Mouse (Mus musculus): ENCODE measurements around the gene Ap4s1.
A peak's percentile ranks its signal among the peaks of the same experiment; 100 is the strongest.
"Not testable (repeated sequence)": the region's sequence is repeated elsewhere in the genome, so short reads cannot be mapped to it uniquely, and the experiment has no call there.

Ap4s1 gene

DNA sequence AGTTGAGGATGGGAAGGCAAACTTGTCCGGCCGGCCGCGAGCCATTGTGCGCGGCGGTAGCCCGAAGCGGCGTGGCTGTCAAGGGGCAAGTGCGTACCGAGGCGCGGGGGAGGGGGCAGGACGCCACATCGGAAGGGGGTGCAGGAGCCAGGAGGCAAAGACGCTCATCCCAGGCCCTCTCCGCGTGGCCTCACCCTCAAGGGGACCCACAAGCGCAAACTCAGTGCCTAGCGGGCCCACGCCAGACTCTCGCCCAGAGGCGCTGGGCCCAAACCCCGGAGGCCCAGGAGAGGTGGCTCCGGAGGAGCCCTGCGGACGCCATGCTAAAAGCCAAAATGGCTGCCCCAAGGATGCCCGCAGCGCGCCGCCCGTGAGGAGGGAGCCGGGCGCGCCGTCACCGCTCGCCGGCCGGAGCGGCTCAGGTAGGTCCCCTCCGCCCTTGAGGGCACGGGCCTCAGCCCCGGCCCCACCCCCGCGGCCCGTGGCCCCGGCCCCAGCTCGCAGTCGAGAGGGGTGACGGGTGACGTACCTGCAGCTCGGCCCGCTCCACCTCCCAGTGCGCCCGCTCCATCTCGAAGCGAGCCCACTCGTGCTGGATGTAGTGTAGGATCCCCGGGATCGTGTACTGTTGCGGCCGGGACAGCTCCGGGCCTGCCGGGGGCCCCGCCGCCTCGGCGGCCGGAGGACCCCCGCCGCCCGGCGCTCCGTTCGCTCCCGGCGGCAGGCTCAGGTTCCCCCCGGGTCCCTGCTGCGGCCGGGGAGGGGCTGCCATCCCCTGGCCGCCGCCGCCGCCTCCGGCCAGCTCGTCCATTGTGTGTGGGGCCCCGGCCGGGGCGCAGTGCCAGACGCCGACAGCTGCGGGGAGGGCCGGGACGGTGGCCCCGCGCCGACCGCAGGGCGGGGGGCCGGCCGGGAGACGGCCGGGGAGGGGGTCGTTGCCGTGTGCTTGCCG lies at the start of gene Ap4s1:
TSS of gene Ap4s1 (plus strand) at position 141 of the 952 bp plus-strand sequence.
- DNase-seq: peak; percentile 76

DNA sequence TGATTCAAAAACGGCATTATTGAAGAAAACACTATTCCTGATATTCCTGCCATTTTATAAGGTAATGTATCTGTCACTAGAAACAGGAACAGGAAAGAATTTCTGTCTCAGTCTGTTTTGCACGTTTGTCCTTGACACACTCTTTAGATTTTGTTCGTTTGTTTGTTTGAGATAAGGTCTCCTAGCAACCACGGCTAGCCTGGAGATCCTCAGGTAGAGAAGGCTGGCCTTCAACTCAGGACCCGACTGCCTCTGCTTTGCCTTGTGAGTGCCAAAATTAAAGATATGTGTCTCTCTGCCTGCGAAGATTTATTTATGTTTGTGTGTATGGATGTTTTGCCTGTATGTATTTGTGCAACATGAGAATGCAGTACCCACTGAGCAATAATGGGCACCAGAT lies 49.0 kb upstream of the Ap4s1 start:
- DNase-seq: no peak

DNA sequence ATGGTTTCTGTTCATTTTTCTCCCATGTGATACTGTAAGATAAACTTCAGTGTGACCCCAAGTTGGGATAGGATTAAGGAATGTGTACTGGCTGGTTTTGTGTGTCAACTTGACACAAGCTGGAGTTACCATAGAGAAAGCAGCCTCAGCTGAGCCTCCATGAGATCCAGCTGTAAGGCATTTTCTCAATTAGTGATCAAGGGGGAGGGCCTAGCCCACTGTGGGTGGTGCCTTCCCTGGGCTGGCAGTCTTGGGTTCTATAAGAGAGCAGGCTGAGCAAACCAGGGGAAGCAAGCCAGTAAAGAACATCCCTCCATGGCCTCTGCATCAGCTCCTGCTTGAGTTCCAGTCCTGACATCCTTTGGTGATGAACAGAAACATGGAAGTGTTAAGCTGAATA lies 41.4 kb upstream of the Ap4s1 start:
- not testable (repeated sequence) for DNase-seq

DNA sequence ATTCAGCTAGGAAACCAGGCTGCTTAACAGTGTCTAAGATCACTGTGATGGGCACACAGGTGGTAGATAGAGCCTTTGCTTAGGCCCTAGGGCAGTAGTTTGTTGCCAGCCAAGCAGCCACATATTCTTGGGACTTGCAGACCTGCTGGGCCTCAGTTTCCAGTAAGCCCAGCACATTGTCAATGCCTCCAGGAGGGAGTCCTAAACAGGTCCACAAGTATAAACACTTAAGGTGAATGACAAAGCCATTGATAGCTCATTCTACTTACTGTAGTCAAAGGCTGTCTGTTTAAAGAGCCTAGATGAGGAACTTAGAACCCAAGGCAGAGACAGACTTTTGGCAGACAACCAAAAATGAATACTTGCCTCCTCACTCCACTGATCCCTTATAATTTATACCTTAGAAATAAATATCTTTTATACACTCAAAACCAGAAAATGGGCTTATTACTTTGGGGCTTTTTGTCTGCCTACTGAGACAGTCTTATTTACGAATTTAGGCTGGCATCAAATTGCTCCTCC lies 34.8 kb upstream of the Ap4s1 start:
- no peak for DNase-seq

DNA sequence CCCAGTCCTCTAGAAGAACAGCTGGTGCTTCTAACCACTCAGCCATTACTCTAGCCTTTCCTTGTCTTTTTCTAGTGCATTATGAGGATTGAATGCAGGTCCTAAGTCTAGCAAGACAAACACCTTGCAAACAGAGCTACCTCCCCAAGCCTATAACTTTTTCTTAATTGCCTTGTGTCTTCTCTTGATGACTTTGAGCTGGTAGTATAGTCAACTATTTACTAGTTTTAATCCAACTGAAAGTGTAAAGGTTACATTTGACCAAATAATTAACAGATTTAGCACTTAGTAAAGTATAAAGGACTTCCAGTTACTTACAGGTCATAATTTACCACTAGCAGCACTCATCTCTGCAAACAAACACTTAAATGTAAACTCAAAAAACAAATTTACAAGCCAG lies 27.8 kb upstream of the Ap4s1 start:
- no peak for DNase-seq

DNA sequence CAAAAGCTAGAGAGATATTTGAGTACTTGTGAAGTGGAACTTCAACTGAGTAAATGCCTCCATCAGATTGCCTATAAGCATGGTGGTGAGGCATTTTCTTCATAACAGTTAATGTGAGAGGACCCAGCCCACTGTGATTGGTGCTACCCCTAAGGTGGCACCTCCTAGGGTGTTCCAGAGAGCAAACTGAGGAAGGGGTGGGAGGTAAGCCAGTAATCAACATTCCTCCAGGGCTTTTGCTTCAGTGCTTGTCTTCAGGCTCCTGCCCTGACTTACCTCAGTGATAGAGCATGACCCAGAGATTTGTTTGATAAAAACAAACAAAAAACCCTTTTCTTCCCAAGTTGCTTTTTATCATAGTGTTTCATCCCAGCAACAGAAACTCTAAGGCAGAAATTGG lies 26.9 kb upstream of the Ap4s1 start:
- DNase-seq: no peak

DNA sequence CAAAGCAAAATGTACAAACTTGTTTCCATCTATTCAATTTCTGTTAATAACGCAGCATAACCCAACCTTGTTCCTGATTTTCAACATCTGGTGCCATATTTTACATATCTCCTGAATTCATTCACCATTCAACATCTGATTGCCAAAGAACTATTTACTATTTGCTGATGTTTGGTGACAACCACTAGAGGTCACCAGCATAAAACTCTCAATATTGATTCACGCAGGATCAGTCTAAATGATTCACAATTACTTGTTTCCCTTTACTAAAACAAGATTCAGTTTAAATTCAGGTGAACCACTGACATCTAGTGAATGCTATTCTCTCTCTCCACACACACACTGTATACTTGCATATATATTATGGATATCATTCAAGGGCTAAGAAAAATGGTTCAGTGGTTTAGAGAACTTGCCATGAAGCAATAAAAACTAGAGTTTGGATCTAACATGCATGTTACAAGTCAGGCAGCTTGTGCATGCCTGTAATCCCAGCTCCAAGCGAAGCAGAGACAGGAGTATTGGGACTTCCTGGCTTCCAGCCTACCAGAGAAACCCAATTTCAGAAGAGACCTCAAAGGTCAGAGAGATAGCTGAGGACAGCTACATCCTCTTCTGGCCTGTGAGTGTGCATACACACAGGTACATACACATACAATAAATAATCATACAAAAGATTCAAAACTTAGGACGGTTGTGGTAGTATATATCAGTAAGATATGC lies 24.0 kb upstream of the Ap4s1 start:
- no peak for DNase-seq

DNA sequence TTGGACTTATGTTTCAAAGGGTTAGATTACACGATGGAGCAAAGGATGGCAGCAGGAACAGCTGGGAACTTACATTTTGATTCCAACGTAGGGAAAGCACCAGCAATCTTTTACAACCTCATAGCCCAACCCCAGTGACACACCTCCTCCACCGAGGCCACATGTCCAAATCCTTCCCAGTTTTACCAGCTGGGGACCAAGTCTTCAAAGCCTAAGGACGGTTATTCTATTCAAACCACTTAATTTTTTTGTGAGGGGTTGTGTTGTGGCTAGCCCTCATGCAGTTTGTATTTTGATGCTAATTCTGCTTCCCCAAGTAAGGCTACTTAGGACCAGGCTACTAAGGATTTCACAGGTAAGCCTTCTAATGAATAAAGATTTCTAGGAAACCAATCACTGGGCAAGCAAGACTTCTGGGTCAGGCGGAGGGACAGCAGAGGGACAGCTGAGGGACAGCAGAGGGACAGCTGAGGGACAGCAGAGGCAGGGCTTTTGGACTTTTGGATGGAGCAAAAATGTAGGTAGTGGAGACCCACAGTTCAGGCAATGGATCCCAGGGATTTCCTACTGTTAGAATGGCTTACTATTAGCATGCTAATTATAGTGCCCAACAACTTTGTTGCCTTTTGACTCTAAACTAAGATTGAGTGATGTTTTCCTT lies 19.5 kb upstream of the Ap4s1 start:
- DNase-seq: no peak

DNA sequence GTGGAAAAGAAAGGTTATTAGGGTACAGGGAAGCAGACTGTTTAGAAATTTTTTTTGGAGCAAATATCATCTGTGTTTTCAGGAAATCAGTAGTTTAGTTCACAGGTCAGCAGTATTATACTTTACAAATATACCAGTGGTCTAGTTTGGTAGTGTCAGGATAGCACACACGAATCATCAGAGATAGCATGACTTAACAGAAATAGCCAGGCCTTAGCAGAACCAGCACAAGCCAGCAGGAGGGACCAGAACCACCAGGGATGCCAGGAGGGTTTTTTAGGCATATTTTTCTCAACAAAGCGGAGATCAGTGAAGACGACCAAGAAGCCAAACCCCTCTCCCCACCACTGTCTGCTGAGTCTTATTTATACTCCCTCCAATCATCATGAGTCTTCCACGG lies 17.6 kb upstream of the Ap4s1 start:
- DNase-seq: no peak

DNA sequence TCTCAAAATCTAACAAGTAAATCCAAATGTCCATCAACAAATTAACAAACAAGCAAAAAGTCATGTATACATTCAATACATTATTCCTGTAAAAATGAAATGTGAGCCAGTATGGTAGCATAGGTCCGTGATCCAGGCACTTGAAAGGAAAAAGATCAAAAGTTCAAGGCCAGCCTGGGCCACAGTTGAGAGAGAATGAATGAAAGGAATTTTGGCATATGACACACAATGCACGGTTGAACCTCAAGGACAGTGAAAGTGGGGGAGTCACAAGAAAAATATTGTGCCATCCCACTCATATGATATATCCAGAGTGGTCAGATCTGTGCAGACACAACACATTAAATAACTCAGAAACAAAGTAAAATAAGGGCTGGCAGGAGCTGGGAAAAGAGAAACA lies 14.4 kb upstream of the Ap4s1 start:
- no peak for DNase-seq

DNA sequence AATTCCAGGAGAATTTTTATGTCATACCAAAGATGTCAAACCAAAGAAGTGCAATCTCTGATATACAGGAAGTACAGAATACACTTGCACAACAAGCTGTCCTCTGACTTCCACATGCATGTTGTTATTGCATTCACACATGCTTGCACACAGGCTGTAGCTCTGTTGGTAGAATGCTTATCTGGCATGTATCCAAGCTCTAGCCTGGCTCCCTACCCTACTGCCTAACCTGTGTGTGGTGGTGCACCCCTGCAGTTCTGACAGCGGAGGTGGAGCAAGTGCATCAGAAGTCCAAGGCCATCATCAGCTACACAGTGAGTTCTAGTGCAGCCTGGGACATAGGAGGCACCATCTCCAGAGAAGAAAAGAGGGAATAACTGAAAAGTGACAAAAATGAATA lies 12.0 kb upstream of the Ap4s1 start:
- peak; percentile 37 to 38 for DNase-seq

DNA sequence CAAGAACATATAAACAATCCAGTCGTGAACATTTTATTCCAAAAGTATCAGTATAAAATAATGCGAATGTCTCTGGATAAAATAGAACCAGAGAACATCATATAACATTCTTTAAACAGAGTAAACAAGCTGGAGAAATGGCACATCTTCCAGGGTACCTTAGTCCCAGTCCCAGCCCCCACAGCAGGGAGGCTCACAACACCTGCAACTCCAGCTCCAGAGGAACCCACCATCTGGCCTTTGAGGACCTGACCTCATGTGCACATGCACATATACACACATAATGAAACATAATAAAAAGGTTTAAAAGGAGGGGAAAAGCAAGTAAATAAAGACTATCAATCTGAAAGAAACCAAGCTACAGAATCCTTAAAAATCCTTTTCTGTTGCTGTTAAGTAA lies 2.3 kb upstream of the Ap4s1 start:
- DNase-seq: no peak

DNA sequence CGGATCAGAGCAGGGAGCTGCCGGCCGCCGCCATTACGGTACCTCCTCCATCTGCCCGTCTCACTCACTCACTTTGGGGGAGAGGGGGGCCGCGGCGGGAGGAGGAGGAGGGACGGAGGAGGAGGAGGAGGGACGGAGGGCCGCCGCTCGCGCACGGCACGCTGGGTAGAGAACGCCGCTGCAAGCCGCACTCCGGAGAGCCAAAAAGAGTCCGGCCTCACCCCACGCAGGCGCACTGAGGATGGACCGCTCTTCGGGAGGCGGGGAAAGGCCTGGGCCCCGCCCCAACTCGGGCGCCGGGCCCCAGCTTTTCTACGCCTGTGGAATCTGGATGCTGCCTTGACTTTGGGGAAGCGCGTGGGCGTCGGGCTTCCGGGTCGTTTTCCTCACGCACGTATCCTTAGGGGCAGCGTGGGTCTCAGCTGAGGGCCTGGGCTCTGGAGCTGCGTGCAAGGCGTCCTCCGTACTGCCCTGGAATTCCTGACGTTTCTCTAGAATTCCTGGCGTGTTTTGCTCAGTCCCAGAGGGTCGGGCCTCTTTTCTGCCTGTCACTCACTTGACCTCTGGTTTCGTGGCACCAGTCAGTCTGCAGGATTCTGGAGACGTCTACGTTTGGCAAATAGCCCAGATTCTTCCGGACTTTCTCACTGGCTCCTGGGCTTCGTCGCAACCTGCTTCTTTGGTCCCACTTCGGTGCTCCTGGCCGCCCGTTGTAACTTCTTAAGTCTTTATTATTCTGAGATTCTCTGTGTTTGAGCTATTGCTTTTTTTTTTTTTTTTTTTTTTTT lies 1.2 kb downstream of the Ap4s1 start, which contains the start of gene Strn3:
TSS of gene Strn3 (minus strand) at position 53 of the 788 bp plus-strand sequence.
- DNase-seq: peak; percentile 93 to 97

DNA sequence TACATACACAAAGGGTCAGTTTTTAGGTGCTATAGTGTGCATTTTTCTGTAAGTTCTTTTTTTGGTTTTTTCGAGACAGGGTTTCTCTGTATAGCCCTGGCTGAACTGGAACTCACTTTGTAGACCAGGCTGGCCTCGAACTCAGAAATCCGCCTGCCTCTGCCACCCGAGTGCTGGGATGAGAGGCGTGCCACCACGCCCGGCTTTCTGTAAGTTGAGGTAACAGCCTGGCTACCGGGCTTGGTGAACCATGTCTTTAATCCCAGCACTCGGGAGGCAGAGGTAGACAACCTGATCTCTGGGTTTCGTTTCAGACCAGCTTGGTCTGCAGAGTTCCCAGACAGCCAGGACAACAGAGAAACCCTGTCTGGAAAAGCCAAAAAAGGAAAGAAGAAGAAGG lies 2.0 kb downstream of the Ap4s1 start:
- not testable (repeated sequence) for DNase-seq

DNA sequence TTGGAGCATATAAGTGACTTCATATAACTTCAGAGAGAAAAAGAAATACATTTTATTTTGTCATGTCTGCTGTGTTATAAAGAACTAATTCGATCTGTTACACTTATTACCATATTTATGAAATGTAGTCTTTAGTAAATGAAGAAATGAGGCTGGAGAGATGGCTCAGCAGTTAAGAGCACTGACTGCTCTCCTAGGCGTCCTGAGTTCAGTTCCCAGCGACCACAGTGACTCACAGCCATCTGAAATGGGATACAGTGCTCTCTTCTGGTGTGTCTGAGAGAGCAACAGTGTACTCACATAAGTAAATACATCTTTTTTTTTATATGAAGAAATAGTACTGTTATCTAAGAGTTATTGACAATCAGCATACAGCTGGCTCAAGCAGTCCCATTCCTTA lies 2.6 kb downstream of the Ap4s1 start:
- DNase-seq: no peak

DNA sequence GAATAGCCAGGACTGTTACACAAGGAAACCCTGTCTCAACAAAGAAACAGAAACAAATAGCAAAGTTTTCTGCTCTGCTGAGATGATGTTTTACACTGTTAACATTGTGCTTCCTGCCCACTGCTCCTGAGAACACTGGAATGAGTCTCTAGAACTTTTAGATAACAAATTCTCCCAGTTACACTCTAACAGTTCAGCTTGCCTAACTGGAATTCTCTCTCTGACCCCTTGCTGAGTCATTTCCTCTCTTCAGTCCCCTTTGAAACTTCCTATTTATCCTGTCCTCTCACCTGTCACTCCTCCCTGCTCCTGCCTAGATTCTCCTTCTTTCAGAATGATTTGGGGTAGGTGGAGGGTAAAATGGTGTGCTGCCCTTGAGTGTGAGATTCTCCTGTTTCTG lies 3.3 kb downstream of the Ap4s1 start:
- DNase-seq: no peak

DNA sequence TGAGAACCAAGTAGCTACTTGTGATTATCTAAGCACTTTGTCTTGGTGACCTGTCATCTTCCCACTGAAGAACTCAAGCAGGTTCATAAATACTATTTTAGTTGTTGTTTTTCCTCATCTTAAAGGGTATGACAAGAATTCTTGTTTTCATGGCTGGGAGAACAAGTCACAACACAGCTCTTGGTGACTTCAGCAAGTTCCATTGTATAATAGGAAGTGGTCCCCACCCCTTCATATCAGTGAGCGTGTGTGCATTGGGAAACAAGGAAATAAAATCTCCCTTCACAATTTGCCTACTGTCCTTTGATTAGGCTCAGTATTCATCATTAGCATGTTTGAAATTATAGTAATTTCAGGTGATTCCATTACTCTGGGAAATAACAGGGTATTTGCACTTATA lies 4.1 kb downstream of the Ap4s1 start:
- no peak for DNase-seq

DNA sequence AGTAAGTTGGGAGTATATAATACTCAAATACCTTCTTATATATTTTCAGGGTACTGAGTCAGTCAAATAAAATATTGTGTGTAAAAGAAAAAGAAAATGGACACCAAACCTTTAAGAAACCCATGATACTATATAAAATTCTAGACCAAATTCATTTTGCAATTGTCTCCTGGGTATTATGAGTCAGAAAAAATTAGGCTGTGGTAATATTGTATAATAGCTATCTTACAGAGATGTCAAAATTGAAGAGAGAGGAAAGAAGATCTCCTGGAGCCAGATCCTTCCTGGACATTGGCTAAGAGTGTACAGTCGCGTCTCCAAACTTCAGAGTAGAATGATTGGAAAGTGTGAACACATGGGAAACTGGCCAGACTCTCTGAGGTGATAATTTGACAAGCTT lies 5.3 kb downstream of the Ap4s1 start:
- no peak for DNase-seq

DNA sequence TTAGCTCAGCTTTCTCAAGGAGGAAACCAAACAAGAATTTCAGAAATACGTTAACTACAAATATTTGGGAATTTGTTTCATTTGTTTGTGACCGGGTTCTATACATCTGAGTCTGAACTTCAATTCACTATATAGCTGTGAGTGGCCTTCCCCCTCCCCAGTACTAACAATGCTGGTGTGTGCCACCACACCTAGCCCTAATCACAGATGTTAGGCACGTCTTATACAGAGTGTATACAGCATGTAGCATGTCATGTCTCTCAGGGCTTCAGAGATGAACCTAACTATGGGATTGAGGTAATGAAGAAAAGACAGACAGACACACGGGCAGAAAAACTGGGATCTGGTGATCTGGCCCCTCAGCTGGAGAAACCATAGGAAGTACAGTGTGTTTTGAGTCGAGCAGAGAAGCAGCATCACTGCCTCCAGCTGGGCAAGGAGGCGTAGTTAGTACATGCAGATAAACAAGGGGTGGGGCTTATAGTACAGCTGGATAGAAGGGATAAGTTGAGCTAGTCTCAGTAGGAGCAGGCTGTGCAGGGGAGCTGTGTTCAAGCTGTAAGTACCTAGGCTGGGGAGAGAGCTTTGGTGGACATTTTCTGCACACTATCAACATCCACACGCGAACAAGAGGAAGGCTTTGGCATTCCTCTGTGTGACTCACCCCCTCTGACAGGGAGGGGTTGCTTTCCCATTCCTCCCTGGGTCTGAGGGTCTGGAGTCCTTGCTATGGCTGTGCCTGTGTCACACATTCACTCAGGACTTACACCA lies 9.0 kb downstream of the Ap4s1 start:
- DNase-seq: no peak

DNA sequence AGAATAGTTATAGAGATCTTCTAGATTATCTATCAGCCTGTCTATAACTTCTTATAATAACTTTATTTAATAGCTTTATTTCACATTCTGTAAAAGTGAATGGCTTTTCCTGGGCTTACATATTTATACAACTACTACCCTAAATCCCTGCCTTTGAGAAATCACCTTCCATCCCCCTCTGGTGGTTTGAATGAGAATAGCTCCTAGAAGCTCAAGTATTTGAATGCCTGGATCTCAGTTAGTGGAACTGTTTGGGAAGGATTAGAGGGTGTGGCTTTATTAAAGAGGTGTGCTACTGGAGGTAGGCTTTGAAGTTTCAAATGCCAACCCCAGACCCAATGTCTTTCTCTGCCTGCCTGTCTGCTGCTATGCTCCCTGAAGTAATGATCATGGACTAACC lies 10.9 kb downstream of the Ap4s1 start:
- no peak for DNase-seq

DNA sequence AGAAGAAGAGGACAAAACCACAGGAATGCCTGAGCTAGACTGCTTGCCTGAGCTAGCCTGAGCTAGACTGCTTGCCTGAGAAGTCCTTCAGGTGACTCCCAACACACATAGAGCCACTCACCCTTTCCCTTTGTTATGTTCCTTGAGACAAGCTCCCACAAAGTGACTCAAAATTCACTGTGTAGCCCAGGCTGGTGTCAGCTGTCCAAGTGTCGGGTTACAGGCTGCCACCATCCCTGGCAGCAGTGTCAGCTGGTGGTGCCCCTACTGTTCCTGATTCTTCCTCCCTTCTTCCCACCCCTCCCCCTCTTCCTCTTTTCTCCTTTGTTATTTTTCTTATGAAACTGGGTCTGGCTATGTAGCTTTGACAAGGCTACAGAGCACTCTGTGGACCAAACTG lies 13.0 kb downstream of the Ap4s1 start:
- no peak for DNase-seq

DNA sequence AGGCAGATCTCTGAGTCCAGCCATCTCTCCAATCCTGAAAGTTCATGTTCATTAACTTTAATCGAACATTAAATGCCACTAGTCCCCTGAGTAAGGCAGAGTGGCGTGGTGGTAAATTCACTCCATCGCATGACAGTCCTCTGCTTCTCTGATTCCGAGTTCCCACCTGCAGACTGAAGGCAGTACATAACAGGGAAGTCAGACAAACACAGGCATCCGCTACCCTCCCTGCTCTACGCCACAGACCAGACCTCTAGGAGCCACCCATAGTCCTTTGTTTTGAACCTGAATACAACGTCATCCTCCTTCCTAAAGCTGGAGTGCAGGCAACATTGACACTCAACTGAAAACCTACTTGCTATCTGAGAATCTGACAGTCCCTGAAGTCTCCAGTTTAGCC lies 13.7 kb downstream of the Ap4s1 start:
- DNase-seq: no peak

Measured in cerebellum, postnatal 36 days (tissue).